Mouse (Mus musculus): ENCODE data around the gene Rfc2. TPM values are rescaled to one million over a fixed set of nuclear protein-coding genes. Genes with fewer than 3 reads are reported as not detected.
A peak's percentile ranks its signal among the peaks of the same experiment; 100 is the strongest.

Gene Rfc2
- total RNA-seq, 4 experiments from 2014 or later = 21.6 to 26.0 (median 24.6) TPM

DNA sequence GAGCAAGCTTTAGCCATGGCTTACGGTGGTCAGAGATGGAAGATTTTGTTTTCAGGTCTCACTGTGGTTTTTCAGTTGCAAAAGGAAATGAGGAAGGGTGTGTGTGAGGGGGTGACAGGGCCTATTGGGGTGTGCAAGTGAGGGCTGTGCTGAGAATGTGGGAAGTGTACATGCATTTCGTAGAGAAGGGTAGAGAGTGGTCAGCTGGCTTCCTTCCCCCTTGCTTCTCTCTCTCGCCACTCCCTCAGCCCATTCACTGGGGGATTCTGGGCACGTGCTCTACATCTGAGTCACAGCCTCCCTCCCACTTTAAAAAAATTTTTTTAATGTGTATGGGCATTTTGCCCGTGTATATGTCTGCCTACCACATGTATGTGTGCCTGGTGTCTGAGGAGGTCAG, 26.0 kb downstream of the Rfc2 start:
- no peak for DNase-seq (ENCODE audit: low spot score)

DNA sequence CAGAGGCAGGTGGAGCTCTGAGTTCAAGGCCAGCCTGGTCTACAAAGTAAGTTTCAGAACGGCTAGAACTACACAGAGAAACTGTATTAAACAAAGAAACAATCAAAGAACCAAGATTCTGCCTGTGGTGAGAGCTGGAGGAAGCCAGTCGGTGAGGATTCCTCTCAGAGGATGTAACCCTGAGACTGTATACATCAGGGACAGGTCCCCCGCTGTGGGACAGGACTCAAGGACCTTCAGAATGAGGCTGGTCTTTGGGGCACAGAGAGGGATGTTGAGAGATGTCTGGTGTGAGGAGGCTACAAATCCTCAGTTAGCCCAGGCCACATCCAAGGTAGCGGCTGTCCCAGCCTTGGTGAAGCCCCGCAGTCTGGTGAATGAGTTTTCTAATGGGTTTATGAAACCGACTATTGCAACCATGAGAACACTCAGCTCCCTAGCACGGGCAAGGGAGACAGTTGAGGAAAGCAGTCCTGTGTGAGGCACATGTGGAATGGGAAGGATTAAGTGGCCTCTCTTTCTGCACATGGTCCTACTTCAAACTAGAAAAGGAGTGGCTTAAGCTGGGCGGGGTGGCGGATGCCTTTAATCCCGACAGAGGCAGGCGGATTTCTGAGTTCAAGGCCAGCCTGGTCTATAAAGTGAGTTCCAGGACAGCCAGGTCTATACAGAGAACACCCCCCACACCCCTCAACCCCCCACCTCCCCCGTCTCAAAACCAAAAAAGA, 28.9 kb downstream of the Rfc2 start:
- no peak for DNase-seq (ENCODE audit: low spot score)

DNA sequence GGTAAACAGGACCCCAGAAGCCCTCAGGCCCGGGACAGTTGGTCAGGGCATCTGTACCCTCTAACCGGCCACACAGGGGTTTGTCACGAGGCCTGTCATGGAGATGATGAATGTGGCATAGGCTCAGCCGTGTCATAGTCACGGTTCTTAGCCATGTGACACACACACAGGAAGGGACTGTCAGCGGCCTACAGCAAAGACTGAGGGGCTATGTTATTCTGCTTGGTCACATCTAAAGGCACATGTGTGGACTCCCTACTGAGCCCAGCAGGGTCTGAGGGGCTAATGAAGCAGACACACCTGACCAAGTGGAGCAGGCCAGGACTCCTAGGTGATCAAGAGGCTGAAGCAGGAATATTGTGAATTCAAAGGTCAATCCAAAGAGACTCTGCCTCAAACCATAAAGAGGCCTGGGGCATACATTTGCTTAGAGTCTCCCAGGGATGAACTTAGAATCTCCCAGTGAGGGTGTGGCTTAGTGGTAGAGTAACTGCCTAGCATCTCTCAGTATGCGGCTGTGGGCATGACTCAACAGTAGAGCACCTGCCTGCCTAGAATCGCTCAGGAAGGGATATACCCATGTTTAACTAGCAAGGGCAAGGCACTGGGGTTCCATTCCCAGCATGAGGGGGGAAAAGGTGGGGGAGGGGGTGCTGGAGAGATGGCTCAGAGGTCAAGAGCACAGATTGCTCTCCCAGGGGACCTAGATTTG, 30.8 kb downstream of the Rfc2 start:
- no peak for DNase-seq (ENCODE audit: low spot score)

DNA sequence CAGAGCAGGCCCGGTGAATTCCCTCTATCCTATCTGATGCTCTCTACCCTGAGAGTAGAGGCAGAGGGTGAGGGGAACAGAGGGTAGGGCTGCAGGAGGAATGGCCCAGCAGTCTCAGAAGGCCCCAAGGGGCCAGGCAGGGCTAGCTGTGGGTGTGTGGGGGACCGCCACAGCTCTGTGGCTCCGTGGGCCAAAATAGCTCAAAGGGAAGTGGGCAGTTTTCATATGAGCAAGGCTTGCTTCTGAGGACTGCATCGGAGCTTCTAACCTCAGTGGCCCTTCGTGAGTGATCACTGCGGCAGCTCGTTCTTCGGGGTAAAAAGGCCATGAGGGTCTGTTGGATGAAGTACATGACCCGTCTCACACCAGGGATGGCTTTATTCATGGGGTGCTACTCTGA, 32.6 kb downstream of the Rfc2 start:
- DNase-seq (ENCODE audit: low spot score) = no peak

DNA sequence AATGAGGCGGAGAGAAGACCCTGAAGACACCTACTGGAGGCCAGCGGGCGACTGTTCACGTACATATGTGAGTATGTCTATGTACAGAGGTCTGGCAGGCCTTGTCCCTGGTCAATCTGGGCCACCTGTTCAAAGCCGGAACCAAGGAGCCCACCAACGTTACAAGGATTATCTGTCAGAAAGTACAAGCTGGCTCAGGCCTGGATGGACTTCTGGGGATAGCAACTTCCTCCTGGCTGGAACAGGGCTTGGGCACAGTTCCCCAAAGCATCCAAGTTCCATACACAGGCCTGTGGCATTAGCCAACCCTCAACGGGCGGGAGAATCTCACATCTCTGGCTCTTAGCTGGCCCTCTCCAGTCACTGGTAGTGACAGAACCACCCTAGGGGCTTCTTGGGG, 33.1 kb downstream of the Rfc2 start:
- DNase-seq (ENCODE audit: low spot score) = no peak

DNA sequence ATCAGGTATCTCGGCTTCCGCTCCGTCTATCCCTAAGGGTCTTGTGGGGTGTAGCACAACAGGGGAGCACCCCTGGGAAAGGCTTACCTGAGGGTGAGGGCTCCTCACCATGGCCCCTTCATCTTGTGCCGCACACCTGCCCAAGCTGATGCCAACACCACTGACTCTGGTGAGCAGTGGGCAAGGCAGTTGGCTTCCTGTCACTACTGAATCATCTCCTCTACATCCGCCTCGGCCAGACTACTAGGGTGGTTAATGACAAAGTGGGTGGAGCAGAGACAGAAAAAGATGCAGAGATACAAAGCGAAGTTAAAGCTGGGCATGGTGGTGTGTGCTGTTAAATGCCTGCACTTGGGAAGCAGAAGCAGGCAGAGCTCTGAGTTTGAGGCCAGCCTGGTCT, 33.6 kb downstream of the Rfc2 start, which contains the start of gene Lat2:
Gene Lat2, minus strand, starts transcription at position 224 of the 400 bp plus-strand sequence.
- no peak for DNase-seq (ENCODE audit: low spot score)

DNA sequence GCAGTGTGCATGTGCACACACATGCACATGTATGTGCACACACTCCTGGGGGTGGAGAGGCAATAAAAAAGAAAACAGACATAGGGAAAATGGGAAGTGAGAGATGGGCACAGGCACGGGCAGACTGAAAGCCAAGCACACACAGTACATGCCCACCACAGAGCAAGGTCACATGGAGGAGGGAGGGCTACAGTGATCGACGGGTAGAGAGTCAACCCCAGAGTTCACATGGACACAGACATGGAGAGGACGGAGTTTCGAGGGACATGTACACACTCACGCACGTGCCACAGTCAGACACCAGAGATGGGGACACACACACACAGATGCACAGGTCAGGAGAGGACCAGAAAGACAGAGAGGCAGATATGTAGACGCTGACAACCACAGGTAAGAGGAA, 34.2 kb downstream of the Rfc2 start:
- no peak for DNase-seq (ENCODE audit: low spot score)

DNA sequence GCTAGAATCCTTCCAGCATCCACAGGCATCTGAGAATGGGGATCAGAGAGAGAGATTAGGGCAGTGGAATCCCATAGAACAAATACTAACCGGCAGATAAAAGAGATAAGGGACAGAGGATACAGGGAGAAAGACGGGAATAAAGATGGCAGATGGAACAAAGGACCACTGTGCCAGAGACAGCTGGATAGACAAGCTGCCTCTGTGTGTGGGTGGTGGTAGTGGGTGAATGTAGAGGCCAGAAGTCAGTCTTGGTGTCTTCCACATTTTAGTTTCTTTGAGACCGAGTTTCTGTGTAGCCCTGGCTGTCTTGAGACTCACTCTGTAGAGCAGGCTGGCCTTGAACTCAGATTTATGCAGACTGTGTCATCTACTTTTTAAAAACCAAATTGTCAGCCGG, 34.6 kb downstream of the Rfc2 start:
- DNase-seq (ENCODE audit: low spot score) = no peak

DNA sequence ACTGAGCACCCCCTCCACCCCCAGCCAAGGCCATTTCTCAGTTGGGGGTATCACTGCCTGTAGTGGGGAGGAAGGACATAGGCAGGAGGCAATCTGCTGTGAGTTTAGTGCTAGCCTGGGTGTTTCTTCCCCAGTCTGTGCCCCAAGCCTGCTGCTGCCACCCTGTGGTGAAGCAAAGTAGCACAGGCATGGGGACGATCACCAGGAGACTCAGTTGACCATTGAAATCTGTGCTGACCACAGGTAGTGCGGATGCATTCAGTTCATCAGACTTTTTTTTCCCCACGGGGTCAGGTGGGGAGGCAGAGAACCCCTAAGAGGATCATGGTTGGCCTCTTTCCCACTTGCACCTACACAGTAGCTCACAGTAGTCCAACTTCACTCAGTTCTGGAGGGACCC, 35.9 kb downstream of the Rfc2 start:
- DNase-seq (ENCODE audit: low spot score) = peak; percentile 65

DNA sequence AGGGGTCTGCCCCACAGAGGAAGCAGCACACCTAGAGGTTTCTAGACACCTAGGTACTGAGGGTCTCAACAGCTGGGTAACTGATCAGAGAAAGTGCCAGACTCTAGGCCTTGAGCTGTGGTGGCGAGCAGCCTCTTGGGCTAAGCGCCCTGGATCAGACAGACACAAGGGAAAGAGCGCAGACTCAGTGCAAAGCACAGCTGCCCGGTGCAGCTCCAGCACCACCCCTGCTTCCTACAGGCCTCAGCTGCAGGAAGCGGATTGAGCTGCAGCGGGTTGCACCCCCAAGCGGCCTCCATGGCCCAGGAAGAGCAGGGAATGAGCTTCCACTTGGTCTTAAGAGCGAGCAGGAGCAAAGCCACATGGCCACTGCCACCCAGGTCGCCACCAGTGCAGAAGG, 39.3 kb downstream of the Rfc2 start:
- no peak for DNase-seq (ENCODE audit: low spot score)

DNA sequence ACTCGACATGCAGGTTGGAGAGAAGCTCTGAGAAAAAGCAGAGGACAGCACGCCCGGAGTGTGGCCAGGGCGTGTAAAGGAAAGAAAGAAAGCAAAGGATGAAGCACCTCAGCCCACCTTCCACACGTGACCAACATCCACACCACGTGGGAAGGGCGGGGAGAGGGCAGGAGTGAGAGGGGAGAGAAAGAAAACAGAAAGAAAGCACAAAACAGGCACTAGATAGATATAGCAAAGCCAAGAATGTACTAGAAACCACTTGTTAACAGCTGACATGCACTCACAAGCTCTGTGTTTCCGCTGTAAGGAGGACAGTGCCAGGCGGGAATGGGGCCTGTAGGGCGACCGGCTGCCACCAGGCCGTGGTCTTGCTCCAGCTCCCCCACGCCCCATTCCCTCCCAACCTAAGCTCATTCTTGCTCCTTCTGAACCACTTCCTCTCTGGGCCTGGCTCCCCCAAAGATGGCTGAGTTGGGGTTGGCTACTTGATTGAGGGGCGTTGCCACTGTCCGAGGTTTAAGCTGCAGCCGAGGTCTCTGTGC, 40.0 kb downstream of the Rfc2 start:
- no peak for DNase-seq (ENCODE audit: low spot score)

DNA sequence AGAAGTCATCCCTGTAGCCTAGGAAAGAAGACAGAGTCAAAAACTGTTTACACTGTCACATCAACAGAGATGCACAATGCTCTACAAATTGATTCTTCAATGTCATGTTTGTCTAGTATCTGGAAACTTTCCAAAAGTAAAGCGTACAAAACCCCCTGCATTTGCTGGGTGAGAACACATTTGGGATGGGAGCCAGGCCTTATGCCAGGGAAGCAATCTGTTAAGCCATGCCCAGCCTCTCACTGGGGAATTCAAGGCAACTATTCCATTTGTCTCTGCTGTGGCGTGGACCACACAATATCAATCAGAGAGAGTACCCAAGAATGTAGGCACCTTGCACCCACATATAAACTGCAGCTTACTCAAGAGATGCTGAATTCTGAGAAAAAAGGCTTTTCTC, 40.9 kb downstream of the Rfc2 start:
- no peak for DNase-seq (ENCODE audit: low spot score)

DNA sequence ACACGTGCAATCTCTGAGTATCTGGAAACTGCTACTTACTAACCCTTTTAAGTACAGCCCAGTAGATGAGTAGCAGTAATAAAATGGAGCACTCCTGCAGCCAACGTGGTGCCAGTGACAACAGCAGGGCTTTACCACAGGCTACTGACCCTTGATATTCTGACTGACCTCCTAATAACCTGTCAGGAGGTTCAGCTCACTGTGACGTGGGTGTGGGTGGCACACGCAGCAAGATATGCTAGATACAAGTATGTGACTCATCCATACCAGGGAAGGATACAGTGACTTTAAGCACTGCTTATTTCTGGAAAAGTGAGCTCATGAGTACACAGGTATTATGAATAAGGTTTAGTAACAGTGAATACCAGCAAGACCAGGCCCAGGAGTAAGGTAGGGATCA, 48.3 kb downstream of the Rfc2 start:
- DNase-seq (ENCODE audit: low spot score) = no peak

DNA sequence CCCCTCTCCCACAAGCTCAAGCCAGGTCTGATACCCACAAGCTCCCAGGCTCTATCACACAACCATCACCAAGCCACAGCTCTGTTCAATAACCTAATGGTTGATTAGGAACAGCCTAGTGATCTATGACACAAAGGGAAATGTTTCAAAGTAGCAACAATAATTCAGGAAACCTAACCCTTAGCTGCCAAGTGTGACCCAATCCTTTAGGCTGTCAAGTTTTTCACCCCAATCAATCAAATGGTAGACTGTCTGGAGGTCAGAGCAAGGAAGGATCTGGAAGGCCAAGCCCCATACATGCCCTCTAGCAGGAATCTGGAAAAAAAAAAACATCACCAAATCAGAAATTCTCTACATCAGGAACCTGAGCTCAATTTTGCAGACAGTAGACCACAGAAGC, 49.7 kb downstream of the Rfc2 start:
- no peak for DNase-seq (ENCODE audit: low spot score)

DNA sequence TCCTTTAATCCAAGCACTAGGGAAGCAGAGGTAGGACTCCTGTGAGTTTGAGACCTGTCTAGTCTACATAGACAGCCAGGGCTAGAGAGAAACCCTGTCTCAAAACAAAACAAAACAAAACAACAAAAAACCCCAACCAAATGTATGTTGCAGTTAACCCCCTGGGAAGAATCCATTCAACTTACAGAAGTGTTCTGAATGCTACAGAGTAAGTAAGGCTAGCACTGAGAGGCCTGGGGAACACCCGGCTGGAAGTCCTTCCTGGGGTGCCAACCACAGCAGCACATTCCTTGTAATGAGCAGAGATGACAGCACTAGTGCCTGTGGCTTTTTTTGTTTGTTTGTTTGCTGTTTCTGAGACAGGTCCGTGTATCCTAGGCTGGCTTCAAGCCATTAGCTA, 51.7 kb downstream of the Rfc2 start:
- no peak for DNase-seq (ENCODE audit: low spot score)

DNA sequence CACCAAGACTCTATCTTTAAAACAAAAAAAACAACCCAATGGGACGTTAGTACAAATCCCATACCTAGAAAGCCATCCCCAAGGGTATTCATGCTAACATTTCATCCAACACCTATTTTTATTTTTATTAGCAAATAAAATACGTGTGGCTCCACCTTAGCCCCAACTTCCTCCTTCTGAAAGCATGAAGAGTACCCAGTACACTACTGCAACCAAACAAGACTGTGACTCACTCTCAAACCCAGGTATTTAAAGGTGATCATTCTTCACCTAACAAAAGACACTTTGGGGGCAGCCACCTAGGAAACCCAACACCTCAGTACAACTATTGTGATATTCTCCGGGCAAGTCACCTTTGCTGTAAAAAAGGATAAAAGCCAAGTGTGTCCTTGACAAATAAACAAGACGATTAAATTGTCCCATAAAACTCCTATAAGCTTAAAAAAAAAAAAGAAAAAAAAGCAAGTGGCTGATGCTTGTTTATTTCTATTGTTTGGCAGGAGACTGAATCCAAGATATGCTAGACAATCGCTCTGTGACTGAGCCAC, 56.7 kb downstream of the Rfc2 start:
- no peak for DNase-seq (ENCODE audit: low spot score)

DNA sequence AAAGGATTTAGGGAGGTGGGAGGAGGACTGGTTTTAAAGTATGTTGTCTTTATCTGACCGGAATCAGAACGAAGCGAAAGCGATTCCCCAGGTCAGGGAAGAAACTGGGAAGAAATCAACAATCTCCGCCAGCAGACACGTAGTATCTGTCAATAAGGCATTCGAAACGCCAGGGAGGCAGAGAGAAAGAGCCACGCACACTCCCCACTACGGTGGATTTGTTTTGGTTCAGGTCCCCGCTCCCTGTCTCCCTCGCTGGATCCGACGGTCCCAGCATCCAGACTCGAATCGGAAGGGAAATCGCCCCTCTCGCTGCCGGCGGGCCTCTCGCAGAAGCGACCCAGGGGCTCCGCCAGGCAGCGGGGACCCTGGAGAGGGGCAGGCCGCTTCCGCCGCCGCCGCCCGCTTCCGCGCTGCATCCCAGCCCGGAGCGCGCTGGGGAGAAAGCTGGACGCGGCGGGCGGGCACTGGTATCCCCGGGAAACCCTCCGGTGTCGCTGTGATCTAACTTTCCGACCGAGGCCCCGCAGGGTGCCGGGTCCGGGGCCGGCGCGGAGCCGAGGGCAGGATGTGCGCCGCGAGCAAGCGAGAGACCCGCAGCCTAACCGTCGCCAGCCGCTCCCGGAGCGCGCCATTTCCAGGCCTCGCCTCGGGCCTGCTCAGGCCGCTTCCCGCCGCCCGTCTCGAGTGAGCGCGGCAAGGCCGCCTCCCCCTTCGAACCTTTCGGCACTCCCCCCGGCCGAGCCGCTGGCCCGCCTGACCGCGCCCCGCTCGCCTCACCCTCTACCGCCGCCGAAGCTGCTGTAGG, 57.5 kb downstream of the Rfc2 start:
- no peak for DNase-seq (ENCODE audit: low spot score)

DNA sequence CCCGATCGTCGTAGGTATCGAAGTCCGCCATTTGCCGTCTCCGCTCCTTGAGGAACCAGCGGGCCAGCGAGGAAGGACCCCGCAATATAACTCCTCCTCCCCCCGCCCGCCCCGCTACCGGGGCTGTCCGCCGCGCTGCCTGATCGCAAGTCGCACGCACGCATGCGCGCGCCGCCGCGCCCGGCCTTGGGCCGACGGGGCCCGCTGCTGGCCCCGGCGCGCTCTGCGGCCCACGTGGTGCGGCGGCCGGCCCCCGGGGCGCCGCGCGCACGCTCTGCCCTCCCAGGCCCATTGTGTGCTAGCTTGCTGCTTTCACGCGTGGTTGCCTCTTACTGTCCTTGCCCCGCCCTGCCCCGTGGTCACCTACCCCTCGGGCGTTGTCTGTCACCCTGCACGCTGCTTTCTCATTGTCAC, 58.1 kb downstream of the Rfc2 start, which contains the start of gene Eif4h:
Gene Eif4h, minus strand, starts transcription at position 222 of the 414 bp plus-strand sequence.
- DNase-seq (ENCODE audit: low spot score) = peak; percentile 95

DNA sequence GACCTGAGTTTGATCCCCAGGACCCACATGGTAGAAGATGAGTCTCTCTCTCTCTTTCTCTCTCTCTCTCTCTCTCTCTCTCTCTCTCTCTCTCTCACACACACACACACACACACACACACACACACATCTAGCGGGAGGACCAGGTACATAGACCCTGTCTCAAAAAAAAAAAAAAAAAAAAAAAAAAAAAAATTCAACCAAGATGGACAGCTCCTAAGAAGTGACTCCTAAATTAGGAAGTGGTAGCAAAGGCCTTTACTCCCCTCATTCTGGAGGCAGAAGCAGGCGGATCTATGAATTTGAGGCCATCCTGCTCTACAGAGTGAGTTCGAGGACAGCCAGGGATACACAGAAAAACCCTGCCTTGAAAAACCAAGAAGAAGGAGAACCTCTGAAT, 59.2 kb downstream of the Rfc2 start:
- no peak for DNase-seq (ENCODE audit: low spot score)

DNA sequence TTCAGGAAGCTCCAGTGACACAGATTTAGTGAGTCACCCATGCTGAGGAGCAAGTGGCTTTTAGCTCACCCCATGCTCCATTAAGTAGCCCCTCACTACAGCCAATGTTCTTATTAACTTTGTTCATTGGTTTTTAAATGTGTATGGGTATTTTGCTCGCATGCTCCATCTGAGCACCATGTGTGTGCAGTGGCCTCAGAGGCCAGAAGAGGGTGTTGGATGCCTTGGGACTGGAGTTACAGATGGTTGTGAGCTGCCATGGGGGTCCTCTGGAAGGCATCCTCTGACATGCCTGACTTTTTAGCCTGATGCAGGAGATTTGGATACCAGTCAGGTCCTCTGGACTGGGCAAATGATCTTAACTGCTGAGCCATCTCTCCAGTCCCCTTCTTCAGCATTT, 63.0 kb downstream of the Rfc2 start:
- no peak for DNase-seq (ENCODE audit: low spot score)

DNA sequence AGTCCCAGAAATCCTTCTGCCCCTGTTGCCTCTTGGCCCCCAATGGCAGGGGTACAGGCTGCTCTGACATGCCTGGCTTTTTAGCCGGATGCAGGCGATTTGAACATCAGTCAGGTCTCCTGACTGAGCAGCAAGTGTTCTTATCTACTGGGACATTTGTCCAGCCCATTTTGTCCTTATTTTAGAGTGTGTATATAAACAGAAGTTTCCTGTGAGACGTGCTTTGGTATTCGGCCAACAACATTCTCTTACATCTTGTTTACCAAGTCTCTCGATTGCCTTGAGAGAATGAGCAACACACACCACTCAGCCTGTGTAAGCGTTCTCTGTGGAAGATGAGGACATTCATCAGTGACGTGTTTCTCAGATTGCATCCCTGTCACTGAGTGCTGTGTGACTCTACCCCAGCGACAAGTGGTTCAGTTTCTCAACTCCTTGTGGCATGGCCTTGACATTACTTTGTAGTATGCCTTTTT, 63.5 kb downstream of the Rfc2 start:
- peak; percentile 67 for DNase-seq (ENCODE audit: low spot score)

DNA sequence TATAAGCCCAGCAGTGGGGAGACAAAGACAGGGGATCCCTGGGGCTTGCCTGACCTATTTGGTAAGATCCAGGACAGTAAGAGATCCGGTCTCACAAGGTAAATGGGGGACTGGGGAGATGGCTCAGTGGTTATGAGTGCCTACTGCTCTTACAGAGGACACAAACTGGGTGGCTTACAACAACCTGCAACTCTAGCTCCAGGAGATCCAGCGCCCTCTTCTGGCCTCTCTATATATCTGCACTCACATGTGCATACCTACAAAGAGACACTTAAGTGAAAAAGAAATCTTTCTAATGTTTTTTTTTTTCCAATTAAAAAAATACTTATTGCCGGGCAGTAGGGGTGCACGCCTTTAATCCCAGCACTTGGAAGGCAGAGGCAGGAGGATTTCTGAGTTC, 65.3 kb downstream of the Rfc2 start:
- no peak for DNase-seq (ENCODE audit: low spot score)

All from heart, adult 8-10 months (tissue).